Mouse (Mus musculus): Measurements from ENCODE around the gene Otulin. TPM values are rescaled to one million over a fixed set of nuclear protein-coding genes. Genes with fewer than 3 reads are reported as not detected.

The Otulin gene
- 39.2 and 41.8 TPM in 2 replicates for polyA plus RNA-seq (2014; fragmentation: Nextera tagmentation; extraction: Ambion mirVana)

GRCm38 (mm10) chr15:27630601-27631383 lies at the start of gene Otulin:
Otulin (minus strand) TSS chr15:27630693.
- DNase-seq (peak; percentile 99), ATAC-seq (ENCODE audit: insufficient read depth) (peak; percentile 99)
- peak within 1 kb of the TSS; percentile 90 for H3K4me3 ChIP-seq (ENCODE audit: low read depth, low read length)
- TF ChIP-seq CTCF (IDR thresholded peaks at IDR 0.05; ENCODE audit: low read depth) = no peak
- peaks cover 10% of the 10 kb centered on the region for H3K4me1 ChIP-seq (ENCODE audit: insufficient read depth)
- H3K27ac ChIP-seq (ENCODE audit: low read depth) = peak within 1 kb of the TSS; percentile 58; the same call in 1 of the 2 replicates
- no peaks in the 10 kb centered on the region for H3K27me3 ChIP-seq (ENCODE audit: insufficient read depth, low read length)
- H3K9ac ChIP-seq = peak within 1 kb of the TSS; percentile 86
- H3K36me3 ChIP-seq (ENCODE audit: insufficient read depth) = peaks cover 7% of the 10 kb centered on the region; the same call in 1 of the 2 replicates
- H3K9me3 ChIP-seq (ENCODE audit: low read depth, low read length) = no peaks in the 10 kb centered on the region
- H3K4me2 ChIP-seq = peak within 1 kb of the TSS; percentile 89
- 6% methylated on average over 56 of the region's 56 CpGs for WGBS

DNA sequence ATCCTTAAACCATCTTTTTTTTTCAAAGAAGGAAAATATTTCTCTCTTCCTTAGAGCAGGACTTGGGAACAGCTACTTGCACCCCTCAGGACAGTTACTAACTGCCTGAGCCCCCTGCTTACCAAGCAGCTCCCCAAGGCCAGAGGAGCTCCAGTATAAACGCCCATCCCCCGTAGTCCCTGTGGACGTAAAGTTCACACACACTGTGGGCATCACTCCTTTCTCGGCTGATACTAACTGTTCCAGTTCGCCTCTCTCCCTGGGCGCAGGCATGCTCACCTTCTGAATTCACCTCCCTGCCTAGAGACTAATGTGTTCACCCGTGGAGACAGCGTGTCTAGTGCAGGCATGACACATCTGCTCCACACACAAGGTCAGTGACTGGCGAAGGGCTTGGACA lies 48.0 kb upstream of the Otulin start:
- Histone ChIP-seq H3K36me3 (ENCODE audit: insufficient read depth) (no peaks in the 10 kb centered on the region), H3K27ac (ENCODE audit: low read depth) (no peak overlapping the region), H3K9ac (no peak overlapping the region), H3K4me1 (ENCODE audit: insufficient read depth) (no peaks in the 10 kb centered on the region), H3K9me3 (ENCODE audit: low read depth, low read length) (no peaks in the 10 kb centered on the region), H3K4me2 (no peak overlapping the region), H3K4me3 (ENCODE audit: low read depth, low read length) (no peak overlapping the region), H3K27me3 (ENCODE audit: insufficient read depth, low read length) (no peaks in the 10 kb centered on the region; the same call in 1 of the 2 replicates)
- ATAC-seq (ENCODE audit: insufficient read depth) (no peak), DNase-seq (no peak)
- WGBS = 69% methylated on average over 9 of the region's 9 CpGs
- TF ChIP-seq CTCF (IDR thresholded peaks at IDR 0.05; ENCODE audit: low read depth) = no peak

DNA sequence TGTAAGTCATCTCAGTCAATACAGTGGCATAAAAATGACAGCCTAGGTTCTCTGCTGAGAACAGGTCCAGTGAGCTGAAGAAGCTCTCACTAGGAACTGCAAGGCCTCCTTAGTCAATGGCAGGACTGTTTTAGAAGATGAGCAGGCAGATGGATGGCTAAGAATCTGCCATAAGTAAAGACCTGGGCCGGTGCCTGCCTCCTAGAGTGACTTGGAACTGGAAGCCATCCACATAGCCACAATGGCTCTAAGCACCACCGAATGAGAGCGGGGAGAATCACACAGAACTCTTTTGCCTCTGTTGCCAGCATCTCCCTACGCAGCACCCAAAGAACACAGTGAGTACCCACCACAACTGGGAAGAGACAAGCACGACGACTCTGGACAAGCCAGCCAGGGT lies 47.3 kb upstream of the Otulin start:
- DNase-seq (no peak), ATAC-seq (ENCODE audit: insufficient read depth) (no peak)
- Histone ChIP-seq H3K27me3 (ENCODE audit: insufficient read depth, low read length) (no peaks in the 10 kb centered on the region; the same call in 1 of the 2 replicates), H3K9ac (no peak overlapping the region), H3K4me1 (ENCODE audit: insufficient read depth) (no peaks in the 10 kb centered on the region), H3K9me3 (ENCODE audit: low read depth, low read length) (no peaks in the 10 kb centered on the region), H3K4me3 (ENCODE audit: low read depth, low read length) (no peak overlapping the region), H3K27ac (ENCODE audit: low read depth) (no peak overlapping the region), H3K4me2 (no peak overlapping the region), H3K36me3 (ENCODE audit: insufficient read depth) (no peaks in the 10 kb centered on the region)
- TF ChIP-seq CTCF (IDR thresholded peaks at IDR 0.05; ENCODE audit: low read depth) = no peak
- 92% methylated on average over 6 of the region's 6 CpGs for WGBS

- H3K27me3 ChIP-seq (ENCODE audit: insufficient read depth, low read length) = no peaks in the 10 kb centered on the region; the same call in 1 of the 2 replicates
- H3K4me1 ChIP-seq (ENCODE audit: insufficient read depth) = no peaks in the 10 kb centered on the region
- H3K4me2 ChIP-seq = no peak overlapping the region
- H3K36me3 ChIP-seq (ENCODE audit: insufficient read depth) = no peaks in the 10 kb centered on the region
- H3K9ac ChIP-seq = no peak overlapping the region
- ATAC-seq (ENCODE audit: insufficient read depth) = no peak
- no peak for DNase-seq
- no peak overlapping the region for H3K4me3 ChIP-seq (ENCODE audit: low read depth, low read length)
- no peak overlapping the region for H3K27ac ChIP-seq (ENCODE audit: low read depth)
- no peaks in the 10 kb centered on the region for H3K9me3 ChIP-seq (ENCODE audit: low read depth, low read length)
- TF ChIP-seq CTCF (IDR thresholded peaks at IDR 0.05; ENCODE audit: low read depth) = no peak
- WGBS = 48% methylated on average over 9 of the region's 9 CpGs
Measured at GRCm38 (mm10) chr15:27676211-27676610, 45.7 kb upstream of the Otulin start.

- Histone ChIP-seq H3K4me1 (ENCODE audit: insufficient read depth) (no peaks in the 10 kb centered on the region), H3K9me3 (ENCODE audit: low read depth, low read length) (no peaks in the 10 kb centered on the region), H3K36me3 (ENCODE audit: insufficient read depth) (no peaks in the 10 kb centered on the region), H3K4me3 (ENCODE audit: low read depth, low read length) (no peak overlapping the region), H3K27ac (ENCODE audit: low read depth) (no peak overlapping the region), H3K4me2 (no peak overlapping the region), H3K27me3 (ENCODE audit: insufficient read depth, low read length) (no peaks in the 10 kb centered on the region; the same call in 1 of the 2 replicates), H3K9ac (no peak overlapping the region)
- DNase-seq (no peak), ATAC-seq (ENCODE audit: insufficient read depth) (no peak)
- 86% methylated on average over 7 of the region's 7 CpGs for WGBS
- TF ChIP-seq CTCF (IDR thresholded peaks at IDR 0.05; ENCODE audit: low read depth) = no peak
Measured at GRCm38 (mm10) chr15:27675122-27675521, 44.6 kb upstream of the Otulin start.

GRCm38 (mm10) chr15:27674041-27674440 lies 43.5 kb upstream of the Otulin start:
- H3K27ac ChIP-seq (ENCODE audit: low read depth) = no peak overlapping the region
- 47% methylated on average over 6 of the region's 6 CpGs for WGBS
- DNase-seq (peak; percentile 41), ATAC-seq (ENCODE audit: insufficient read depth) (peak; percentile 58; the same call in 1 of the 2 replicates)
- no peak overlapping the region for H3K9ac ChIP-seq
- no peak for TF ChIP-seq CTCF (IDR thresholded peaks at IDR 0.05; ENCODE audit: low read depth)
- H3K4me2 ChIP-seq = no peak overlapping the region
- no peak overlapping the region for H3K4me3 ChIP-seq (ENCODE audit: low read depth, low read length)
- no peaks in the 10 kb centered on the region for H3K9me3 ChIP-seq (ENCODE audit: low read depth, low read length)
- no peaks in the 10 kb centered on the region; the same call in 1 of the 2 replicates for H3K27me3 ChIP-seq (ENCODE audit: insufficient read depth, low read length)
- no peaks in the 10 kb centered on the region for H3K4me1 ChIP-seq (ENCODE audit: insufficient read depth)
- no peaks in the 10 kb centered on the region for H3K36me3 ChIP-seq (ENCODE audit: insufficient read depth)

GRCm38 (mm10) chr15:27673151-27673550 lies 42.7 kb upstream of the Otulin start:
- no peaks in the 10 kb centered on the region for H3K4me1 ChIP-seq (ENCODE audit: insufficient read depth)
- ATAC-seq (ENCODE audit: insufficient read depth) (no peak), DNase-seq (no peak)
- H3K9me3 ChIP-seq (ENCODE audit: low read depth, low read length) = no peaks in the 10 kb centered on the region
- no peaks in the 10 kb centered on the region; the same call in 1 of the 2 replicates for H3K27me3 ChIP-seq (ENCODE audit: insufficient read depth, low read length)
- no peak overlapping the region for H3K9ac ChIP-seq
- 89% methylated on average over 6 of the region's 6 CpGs for WGBS
- H3K27ac ChIP-seq (ENCODE audit: low read depth) = no peak overlapping the region
- TF ChIP-seq CTCF (IDR thresholded peaks at IDR 0.05; ENCODE audit: low read depth) = no peak
- H3K4me2 ChIP-seq = no peak overlapping the region
- H3K36me3 ChIP-seq (ENCODE audit: insufficient read depth) = no peaks in the 10 kb centered on the region
- no peak overlapping the region for H3K4me3 ChIP-seq (ENCODE audit: low read depth, low read length)

Data from lung, embryonic 14.5 days (tissue).